Mouse (Mus musculus): ENCODE results near the gene Esp18. TPM values are rescaled to one million over a fixed set of nuclear protein-coding genes. Genes with fewer than 3 reads are reported as not detected.

Gene Esp18
- total RNA-seq (2017) = not detected in 3 replicates

DNA sequence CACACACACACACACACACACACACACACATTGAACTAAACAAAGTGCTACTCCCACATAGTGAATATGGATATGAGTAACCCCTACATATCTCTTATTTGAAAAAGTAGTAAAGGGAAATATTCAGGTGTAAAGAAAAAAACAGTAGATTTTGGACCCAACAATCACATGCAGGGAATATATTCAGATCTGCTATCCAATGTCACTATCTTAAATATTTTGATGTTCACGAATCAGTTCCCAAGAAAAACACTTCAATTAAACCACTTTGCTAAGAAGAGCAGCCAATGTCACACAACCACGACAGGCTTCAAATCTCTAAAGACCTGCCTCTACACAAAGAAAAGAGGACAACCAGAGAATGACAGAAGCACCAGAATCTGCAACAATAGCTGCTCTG, at the start of gene Esp18:
TSS of gene Esp18 (plus strand) at position 301 of the 400 bp plus-strand sequence.
- no peak for ATAC-seq (replicated peaks; ENCODE audit: insufficient number of reproducible peaks, low FRiP score, low TSS enrichment, poor library complexity, severe bottlenecking)

DNA sequence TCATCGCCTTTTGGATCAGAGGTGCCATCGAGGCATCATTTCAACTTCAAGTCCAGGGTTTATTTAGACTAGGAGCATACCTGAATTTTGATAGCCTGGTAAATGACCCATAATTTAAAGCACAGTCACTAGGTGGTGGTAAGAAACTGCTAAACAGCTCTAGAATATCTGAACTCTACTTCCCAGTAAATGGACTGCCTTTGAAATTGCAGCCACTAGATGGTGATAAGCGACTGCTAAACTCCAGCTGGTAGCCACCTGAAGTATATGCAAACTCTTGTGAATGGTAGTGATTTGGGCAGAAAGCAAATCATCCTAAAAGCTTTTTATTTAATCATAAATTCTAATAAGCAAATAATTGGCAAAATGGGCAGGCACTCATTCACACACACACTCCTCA, 42.8 kb upstream of the Esp18 start:
- ATAC-seq (replicated peaks; ENCODE audit: insufficient number of reproducible peaks, low FRiP score, low TSS enrichment, poor library complexity, severe bottlenecking) = no peak

Other genes with a start within 250 kb of the Esp18 start
- gene Esp16, start 129.8 kb downstream of the Esp18 start, total RNA-seq (2017) = not detected in 3 replicates
- not detected in 3 replicates for gene Esp15, start 234.6 kb downstream of the Esp18 start, total RNA-seq (2017)